Comparison of ENCODE assay signal across 8 mouse cellular contexts in the genomic region with DNA sequence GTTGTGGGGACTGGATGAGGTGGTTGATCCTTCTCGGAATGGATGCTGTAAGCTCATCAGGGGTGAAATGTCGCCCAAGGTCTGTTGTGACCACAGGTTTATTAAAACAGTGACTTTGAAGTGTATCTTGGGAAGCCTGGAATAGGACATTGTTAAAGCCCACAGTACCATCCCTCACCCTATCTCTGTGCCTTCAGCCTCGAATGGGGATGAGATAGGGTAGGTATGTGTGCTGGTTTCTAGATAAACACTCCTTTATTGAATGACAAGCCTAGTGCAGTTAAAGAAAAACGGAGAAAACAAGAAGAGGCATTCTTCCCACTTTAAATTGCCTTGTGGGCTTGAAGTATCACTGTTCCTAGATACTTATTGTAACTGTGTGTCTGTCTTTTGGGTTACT. TPM values are rescaled to one million over a fixed set of nuclear protein-coding genes. Genes with fewer than 3 reads are reported as not detected.
DNase-seq lines count a peak whose midpoint lies in the region; ATAC-seq and TF ChIP-seq lines count a peak whose summit lies in the region.

No protein-coding gene starts in this region.

- WGBS in forebrain, embryonic 10.5 days: 45% methylated on average over 4 of the region's 4 CpGs
- 57% methylated on average over 4 of the region's 4 CpGs for WGBS in forebrain, embryonic 16.5 days
- 52% methylated on average over 4 of the region's 4 CpGs for WGBS in neural tube, embryonic 11.5 days
- WGBS in liver, embryonic 14.5 days (ENCODE audit: insufficient replicate concordance): 14% methylated on average over 4 of the region's 4 CpGs

- peaks cover 43% of the 10 kb centered on the region for H3K4me1 ChIP-seq in forebrain, embryonic 10.5 days
- peaks cover 28% of the 10 kb centered on the region for H3K4me1 ChIP-seq in forebrain, embryonic 16.5 days (replicated peaks; ENCODE audit: control insufficient read depth, insufficient read depth, low read length)
- H3K4me1 ChIP-seq in neural tube, embryonic 11.5 days (ENCODE audit: control insufficient read depth, insufficient read depth, low read length): 0 out of 2 replicates have a peak, but pooled peaks cover 2% of the 10 kb centered on the region
- peaks cover 0 to 25% of the 10 kb centered on the region in 2 experiments; a peak in 2 of 4 replicates for H3K4me1 ChIP-seq in liver, embryonic 14.5 days (replicated peaks; ENCODE audit: control insufficient read depth in 2 of 2, insufficient read depth in 2 of 2, low read length in 1 of 2)

- no peak for DNase-seq in forebrain, embryonic 10.5 days (ENCODE audit: extremely low spot score, low spot score)
- no peak for DNase-seq in neural tube, embryonic 11.5 days (ENCODE audit: low spot score)
- DNase-seq in neural tube, embryonic 10.5 days (ENCODE audit: extremely low spot score, low spot score): no peak
- DNase-seq in liver, embryonic 14.5 days (ENCODE audit: low read depth in 3 of 3, low spot score in 3 of 3): peak in 1 of 3 experiments; percentile 26
- DNase-seq in adrenal gland, postnatal 4 days (ENCODE audit: low spot score in 2 of 2): no peak
- DNase-seq in adrenal gland, postnatal 25 days: no peak

- peaks cover 60% of the 10 kb centered on the region for H3K27me3 ChIP-seq in forebrain, embryonic 10.5 days (ENCODE audit: poor library complexity, severe bottlenecking)
- H3K27me3 ChIP-seq in forebrain, embryonic 16.5 days (replicated peaks; ENCODE audit: control insufficient read depth, insufficient read depth, low read length): no peaks in the 10 kb centered on the region
- peaks cover 5% of the 10 kb centered on the region; the same call in 1 of the 2 replicates for H3K27me3 ChIP-seq in neural tube, embryonic 11.5 days (ENCODE audit: control insufficient read depth, insufficient read depth, low read length)
- H3K27me3 ChIP-seq in liver, embryonic 14.5 days (ENCODE audit: control insufficient read depth, insufficient read depth, low read length): peaks cover 11% of the 10 kb centered on the region

- no peak overlapping the region for H3K27ac ChIP-seq in forebrain, embryonic 10.5 days
- no peak overlapping the region for H3K27ac ChIP-seq in forebrain, embryonic 16.5 days (ENCODE audit: low read length)
- no peak overlapping the region for H3K27ac ChIP-seq in neural tube, embryonic 11.5 days (ENCODE audit: low read depth, low read length)
- no peak overlapping the region for H3K27ac ChIP-seq in liver, embryonic 14.5 days

- no peak for ATAC-seq in forebrain, embryonic 16.5 days
- no peak for ATAC-seq in neural tube, embryonic 11.5 days (ENCODE audit: insufficient read depth, low FRiP score, low TSS enrichment)
- ATAC-seq in liver, embryonic 14.5 days (ENCODE audit: insufficient read depth): peak; percentile 81
- no peak for ATAC-seq in inflammation-experienced regulatory T-cells, adult 6 months

- no peaks in the 10 kb centered on the region for H3K9me3 ChIP-seq in forebrain, embryonic 10.5 days
- H3K9me3 ChIP-seq in forebrain, embryonic 16.5 days (ENCODE audit: control insufficient read depth, low read length): no peaks in the 10 kb centered on the region
- H3K9me3 ChIP-seq in neural tube, embryonic 11.5 days (ENCODE audit: control insufficient read depth, low read length): no peaks in the 10 kb centered on the region
- no peaks in the 10 kb centered on the region for H3K9me3 ChIP-seq in liver, embryonic 14.5 days (ENCODE audit: control insufficient read depth, low read length)

- H3K4me2 ChIP-seq in forebrain, embryonic 16.5 days (ENCODE audit: low read length): no peak overlapping the region
- H3K4me2 ChIP-seq in neural tube, embryonic 11.5 days (ENCODE audit: low read depth): peak overlapping the region; percentile 98; the same call in 1 of the 2 replicates
- H3K4me2 ChIP-seq in liver, embryonic 14.5 days (ENCODE audit: low read depth): peak overlapping the region; percentile 80

- H3K36me3 ChIP-seq in forebrain, embryonic 10.5 days (replicated peaks): no peaks in the 10 kb centered on the region
- no peaks in the 10 kb centered on the region for H3K36me3 ChIP-seq in forebrain, embryonic 16.5 days (ENCODE audit: control insufficient read depth, insufficient read depth)
- no peaks in the 10 kb centered on the region for H3K36me3 ChIP-seq in neural tube, embryonic 11.5 days (ENCODE audit: control insufficient read depth, insufficient read depth, low read length)
- no peaks in the 10 kb centered on the region for H3K36me3 ChIP-seq in liver, embryonic 14.5 days (replicated peaks; ENCODE audit: control insufficient read depth, insufficient read depth, low read depth)

- TF ChIP-seq CTCF in liver, embryonic 14.5 days (IDR thresholded peaks at IDR 0.05; ENCODE audit: low read depth): no peak

- no peak overlapping the region for H3K9ac ChIP-seq in forebrain, embryonic 16.5 days (replicated peaks; ENCODE audit: low read depth, low read length)
- H3K9ac ChIP-seq in neural tube, embryonic 11.5 days (ENCODE audit: low read length): no peak overlapping the region
- no peak overlapping the region for H3K9ac ChIP-seq in liver, embryonic 14.5 days (replicated peaks)

- peak; percentile 62 for TF ChIP-seq EP300 in liver, embryonic 14.5 days (IDR thresholded peaks at IDR 0.05; ENCODE audit: low read depth)

- peak overlapping the region; percentile 80; the same call in 1 of the 2 replicates for H3K4me3 ChIP-seq in forebrain, embryonic 10.5 days
- H3K4me3 ChIP-seq in forebrain, embryonic 16.5 days (replicated peaks; ENCODE audit: low read length): no peak overlapping the region
- no peak overlapping the region for H3K4me3 ChIP-seq in neural tube, embryonic 11.5 days (ENCODE audit: low read depth, low read length)
- H3K4me3 ChIP-seq in liver, embryonic 14.5 days (ENCODE audit: insufficient read depth in 1 of 2, low read depth in 2 of 2, low read length in 2 of 2): peak overlapping the region in 1 of 2 experiments; percentile 63; a peak in 2 of 4 replicates

RNA-seq across cellular contexts. Expression of a gene that starts 0.6 kb away (rescaled TPM):
- polyA plus RNA-seq in forebrain, embryonic 10.5 days (2016; fragmentation: Nextera tagmentation; extraction: Ambion mirVana): 41.9 and 42.3 TPM in 2 replicates
- polyA plus RNA-seq in forebrain, embryonic 16.5 days (2015; fragmentation: Nextera tagmentation; extraction: Ambion mirVana): 145 and 150 TPM in 2 replicates
- 39.6 and 43.5 TPM in 2 replicates for polyA plus RNA-seq in neural tube, embryonic 11.5 days (2014; fragmentation: Nextera tagmentation; extraction: Ambion mirVana)
- 15.6 and 15.8 TPM in 2 replicates for polyA plus RNA-seq in liver, embryonic 14.5 days (2012; rRNA removed)
- polyA plus RNA-seq in liver, embryonic 14.5 days (2014; fragmentation: Nextera tagmentation; extraction: Ambion mirVana): 31.7 and 32.1 TPM in 2 replicates
- total RNA-seq in adrenal gland, postnatal 4 days (2021): 10 to 100 TPM; 11.1 to 18.1 TPM
- 1.5 and 1.6 TPM in 2 replicates for total RNA-seq in adrenal gland, postnatal 25 days (2021)
- polyA plus RNA-seq in inflammation-experienced regulatory T-cells, adult 6 months (2017; shearing (Covaris generic)): under 1 TPM in 1 of 3 experiments, not detected in 2; 0.15 TPM

Comparison
In these comparisons a context has a peak if more than half of its experiments do, and no peak if none do; other contexts are left out.
1. RNA of a gene that starts 0.6 kb away (polyA plus RNA-seq): 145 to 150 TPM in forebrain, embryonic 16.5 days, 39.6 to 43.5 TPM in neural tube, embryonic 11.5 days, 41.9 to 42.3 TPM in forebrain, embryonic 10.5 days and 15.6 to 32.1 TPM in liver, embryonic 14.5 days; 0.15 TPM in inflammation-experienced regulatory T-cells, adult 6 months; every median in the first group is over 10 times any median in the second.